Mouse (Mus musculus): ENCODE data around the gene Tas2r130. TPM values are rescaled to one million over a fixed set of nuclear protein-coding genes. Genes with fewer than 3 reads are reported as not detected.
"Not testable (repeated sequence)": the region's sequence is repeated elsewhere in the genome, so short reads cannot be mapped to it uniquely, and the experiment has no call there.

The Tas2r130 gene
- polyA plus RNA-seq (2016; fragmentation: Nextera tagmentation; extraction: Ambion mirVana) = not detected in 2 replicates

GRCm38 (mm10) chr6:131630812-131631211 lies at the start of gene Tas2r130:
Gene Tas2r130 (minus strand): TSS chr6:131630912.
- no peaks in the 10 kb centered on the region for H3K9me3 ChIP-seq (replicated peaks)
- no peak within 1 kb of the TSS for H3K4me2 ChIP-seq (replicated peaks)
- 85% methylated on average over 3 of the region's 3 CpGs for WGBS
- no peaks in the 10 kb centered on the region for H3K36me3 ChIP-seq
- no peak within 1 kb of the TSS for H3K4me3 ChIP-seq
- H3K27ac ChIP-seq = no peak within 1 kb of the TSS
- no peaks in the 10 kb centered on the region for H3K4me1 ChIP-seq
- ATAC-seq (ENCODE audit: low FRiP score) = no peak
- no peaks in the 10 kb centered on the region for H3K27me3 ChIP-seq
- H3K9ac ChIP-seq = no peak within 1 kb of the TSS

DNA sequence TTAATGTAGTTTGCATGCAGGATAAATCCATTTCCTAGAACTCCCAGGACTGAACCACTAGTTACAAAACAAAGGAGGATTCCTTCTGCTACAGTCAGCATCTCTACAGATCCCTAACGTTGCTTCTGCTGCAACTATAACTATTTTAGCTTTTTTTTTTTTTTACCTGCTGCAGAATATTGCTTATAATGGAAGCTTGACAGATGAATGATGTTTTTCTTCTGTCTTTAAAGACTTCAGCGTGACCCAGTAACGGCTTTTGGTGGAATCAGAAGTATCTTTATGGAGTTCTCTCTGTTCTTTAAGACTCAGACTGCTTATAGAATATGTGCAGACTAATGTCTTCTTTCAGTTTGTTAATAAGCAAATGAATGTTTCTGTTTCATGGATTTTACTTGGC lies 48.1 kb upstream of the Tas2r130 start, which contains the start of gene Tas2r106:
Gene Tas2r106 (minus strand): TSS at position 101 of the 400 bp plus-strand sequence.
- ATAC-seq (ENCODE audit: low FRiP score) = no peak
- Histone ChIP-seq H3K27me3 (no peaks in the 10 kb centered on the region), H3K9ac (no peak within 1 kb of the TSS), H3K4me2 (replicated peaks) (no peak within 1 kb of the TSS), H3K27ac (no peak within 1 kb of the TSS), H3K9me3 (replicated peaks) (peaks cover 9% of the 10 kb centered on the region), H3K4me3 (no peak within 1 kb of the TSS), H3K4me1 (no peaks in the 10 kb centered on the region), H3K36me3 (no peaks in the 10 kb centered on the region)
- WGBS = 70% methylated on average over 3 of the region's 3 CpGs

GRCm38 (mm10) chr6:131660049-131660448 lies 29.3 kb upstream of the Tas2r130 start, which contains the start of gene Tas2r107:
Gene Tas2r107 (minus strand): TSS chr6:131660149.
- peaks cover 10% of the 10 kb centered on the region; the same call in 1 of the 2 replicates for H3K9me3 ChIP-seq (replicated peaks)
- H3K4me3 ChIP-seq = no peak within 1 kb of the TSS
- H3K4me2 ChIP-seq (replicated peaks) = no peak within 1 kb of the TSS
- H3K36me3 ChIP-seq = no peaks in the 10 kb centered on the region
- no peak for ATAC-seq (ENCODE audit: low FRiP score)
- H3K9ac ChIP-seq = no peak within 1 kb of the TSS
- H3K4me1 ChIP-seq = no peaks in the 10 kb centered on the region
- no peaks in the 10 kb centered on the region for H3K27me3 ChIP-seq
- no peak within 1 kb of the TSS for H3K27ac ChIP-seq

DNA sequence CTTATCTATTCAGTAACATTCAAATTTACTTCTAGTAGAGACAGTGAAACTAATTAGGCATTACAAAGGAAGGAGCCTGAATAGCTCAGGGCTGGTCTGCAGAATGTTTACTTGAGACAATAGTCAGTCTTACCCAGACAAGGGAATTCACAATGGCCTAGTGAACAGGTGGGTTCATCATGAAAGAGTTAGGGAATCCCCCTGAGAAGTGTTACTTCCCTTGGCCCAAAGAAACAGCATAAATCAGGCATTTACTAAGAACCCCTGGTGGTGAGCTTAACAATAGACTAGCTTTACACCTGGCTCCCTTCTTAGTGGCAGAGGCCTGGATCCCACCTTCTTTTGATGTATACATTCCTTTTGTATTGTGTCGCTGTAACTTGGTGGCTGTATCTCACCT lies 20.8 kb downstream of the Tas2r130 start:
- 85% methylated on average over 1 of the region's 1 CpGs for WGBS
- not testable (repeated sequence) for H3K9ac ChIP-seq; H3K27me3 ChIP-seq; H3K4me3 ChIP-seq; H3K4me1 ChIP-seq; H3K4me2 ChIP-seq (replicated peaks); ATAC-seq (ENCODE audit: low FRiP score); H3K36me3 ChIP-seq; H3K27ac ChIP-seq; H3K9me3 ChIP-seq (replicated peaks)

- no peak for ATAC-seq (ENCODE audit: low FRiP score)
- Histone ChIP-seq H3K9ac (no peak overlapping the region), H3K4me3 (no peak overlapping the region), H3K27ac (no peak overlapping the region), H3K4me1 (no peaks in the 10 kb centered on the region), H3K27me3 (no peaks in the 10 kb centered on the region), H3K36me3 (no peaks in the 10 kb centered on the region), H3K9me3 (replicated peaks) (peaks cover 11% of the 10 kb centered on the region; the same call in 1 of the 2 replicates), H3K4me2 (replicated peaks) (no peak overlapping the region)
- WGBS = 93% methylated on average over 4 of the region's 4 CpGs
Measured at GRCm38 (mm10) chr6:131604821-131605220, 25.9 kb downstream of the Tas2r130 start.

Other genes starting within 250 kb of the Tas2r130 start
- gene Ybx3, start 242.4 kb downstream of the Tas2r130 start, polyA plus RNA-seq (2016; fragmentation: Nextera tagmentation; extraction: Ambion mirVana) = 24.6 and 26.4 TPM in 2 replicates
- gene 5430401F13Rik, start 144.5 kb downstream of the Tas2r130 start, polyA plus RNA-seq (2016; fragmentation: Nextera tagmentation; extraction: Ambion mirVana) = not detected in 2 replicates
- gene Gm6619, start 144.5 kb downstream of the Tas2r130 start, polyA plus RNA-seq (2016; fragmentation: Nextera tagmentation; extraction: Ambion mirVana) = 0.43 TPM in 1 of 2 replicates, not detected in the other
- not detected in 2 replicates for gene Tas2r107, start 29.2 kb upstream of the Tas2r130 start, polyA plus RNA-seq (2016; fragmentation: Nextera tagmentation; extraction: Ambion mirVana)
- not detected in 2 replicates for gene Tas2r106, start 48.0 kb upstream of the Tas2r130 start, polyA plus RNA-seq (2016; fragmentation: Nextera tagmentation; extraction: Ambion mirVana)
- not detected in 2 replicates for gene Tas2r104, start 54.8 kb upstream of the Tas2r130 start, polyA plus RNA-seq (2016; fragmentation: Nextera tagmentation; extraction: Ambion mirVana)
- gene Tas2r105, start 56.6 kb upstream of the Tas2r130 start, polyA plus RNA-seq (2016; fragmentation: Nextera tagmentation; extraction: Ambion mirVana) = not detected in 2 replicates
- not detected in 2 replicates for gene Tas2r114, start 59.2 kb upstream of the Tas2r130 start, polyA plus RNA-seq (2016; fragmentation: Nextera tagmentation; extraction: Ambion mirVana)